Mouse (Mus musculus) lung, embryonic 15.5 days (tissue): ENCODE measurements around the gene Hsf4. TPM values are rescaled to one million over a fixed set of nuclear protein-coding genes. Genes with fewer than 3 reads are reported as not detected.

Experiments
- ATAC-seq: fragments of 200-750 bp; cut with Nextera tagmentation; 2 replicates; pipeline ENCODE4 v1.8.0; 2017; ENCODE audit warnings: moderate number of reproducible peaks, borderline replicate concordance; ENCODE audit not compliant: low FRiP score, low TSS enrichment; ENCODE audit errors: extremely low read depth
- H3K27ac ChIP-seq: fragments of 300-500 bp; sonication (generic); 2 replicates; pipeline ENCODE4 v1.5.1; 2015; ENCODE audit warnings: moderate library complexity, mild to moderate bottlenecking, inconsistent platforms
- H3K27me3 ChIP-seq: fragments of 300-500 bp; sonication (generic); 2 replicates; pipeline ENCODE4 v1.6.1; 2015; ENCODE audit warnings: inconsistent platforms
- H3K36me3 ChIP-seq: fragments of 300-500 bp; sonication (generic); 2 replicates; pipeline ENCODE4 v1.6.1; 2015; ENCODE audit warnings: inconsistent platforms
- H3K4me1 ChIP-seq: fragments of 300-500 bp; sonication (generic); 2 replicates; pipeline ENCODE4 v1.6.1; 2015; ENCODE audit warnings: inconsistent platforms
- H3K4me2 ChIP-seq: fragments of 300-500 bp; sonication (generic); 2 replicates; pipeline ENCODE4 v1.6.1; 2015; ENCODE audit warnings: inconsistent platforms, mild to moderate bottlenecking, moderate library complexity
- H3K4me3 ChIP-seq: fragments of 300-500 bp; sonication (generic); 2 replicates; pipeline ENCODE4 v1.5.1; 2015; ENCODE audit warnings: mild to moderate bottlenecking, inconsistent platforms
- H3K9ac ChIP-seq: fragments of 300-500 bp; sonication (generic); 2 replicates; pipeline ENCODE4 v1.6.1; 2015; ENCODE audit warnings: inconsistent platforms
- H3K9me3 ChIP-seq: fragments of 300-500 bp; sonication (generic); 2 replicates; pipeline ENCODE4 v1.6.1; 2016; ENCODE audit warnings: inconsistent platforms
- WGBS: fragments of 180-500 bp; shearing (Covaris S2); methylation state at CpG from one replicate; pipeline ENCODE4 v1.1.7; 2015; 5-methylcytosine and 5-hydroxymethylcytosine counted together
- microRNA counts: library from miRNA; unstranded; fragments of <30 nt; microRNA quantifications from one replicate; lab custom pipeline; 2016
- microRNA-seq: library from miRNA; unstranded; fragments of <30 nt; microRNA quantifications from one replicate; pipeline ENCODE4, GENCODE M21; 2016
- polyA plus RNA-seq: library from polyadenylated mRNA; unstranded; fragments of >200 nt; fragmentation: Nextera tagmentation; extraction: Ambion mirVana; gene quantifications from 2 replicates; pipeline ENCODE4 v1.2.1, GENCODE M21; 2015

The Hsf4 gene
- polyA plus RNA-seq, 1 experiment from 2014 or later, result 0.61 TPM

DNA sequence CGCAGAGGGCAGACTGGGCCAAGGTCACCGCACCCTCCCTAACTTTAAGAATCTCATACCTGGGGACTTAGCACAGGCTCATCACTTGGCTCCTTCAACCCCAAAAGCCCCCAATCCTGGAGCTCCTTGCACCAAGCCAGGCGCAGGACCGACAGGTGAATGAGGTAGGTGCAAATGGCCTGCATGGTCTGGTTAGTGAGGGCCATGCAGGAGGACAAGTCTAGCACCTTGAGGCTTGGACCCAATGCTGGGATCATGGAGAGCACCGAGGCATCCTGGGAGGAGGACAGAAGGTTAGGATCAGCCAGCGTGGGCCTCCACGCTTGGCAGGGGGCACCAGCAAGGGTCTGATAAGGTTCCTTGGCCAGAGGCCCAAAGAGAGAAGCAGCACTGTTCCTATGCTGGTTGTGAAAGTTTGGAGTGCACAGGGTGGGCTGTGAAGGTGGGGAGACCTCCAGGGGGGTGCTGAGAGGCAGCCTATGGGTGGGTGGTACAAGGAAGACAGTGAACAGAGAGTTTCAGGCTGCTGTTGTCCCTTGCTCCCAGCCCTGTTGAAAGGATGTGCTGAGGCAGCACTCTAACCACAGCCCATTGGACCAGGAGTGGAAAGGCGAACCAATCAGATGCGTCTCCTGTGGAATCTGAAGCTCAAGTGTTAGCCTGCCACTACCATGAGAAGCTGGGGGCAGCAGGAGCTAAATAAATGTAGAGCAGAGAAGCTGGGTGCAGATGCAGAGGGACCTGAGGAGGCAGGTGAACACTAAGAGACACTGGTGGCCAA, 44.2 kb downstream of the Hsf4 start:
- Histone ChIP-seq H3K4me1 (0 out of 2 replicates have a peak, but pooled peaks cover 10% of the 10 kb centered on the region), H3K27ac (no peak overlapping the region), H3K36me3 (peaks cover 57% of the 10 kb centered on the region), H3K4me3 (no peak overlapping the region), H3K9me3 (no peaks in the 10 kb centered on the region), H3K27me3 (no peaks in the 10 kb centered on the region), H3K9ac (no peak overlapping the region), H3K4me2 (no peak overlapping the region)
- WGBS, result 71% methylated on average over 9 of the region's 9 CpGs
- ATAC-seq, result no peak

DNA sequence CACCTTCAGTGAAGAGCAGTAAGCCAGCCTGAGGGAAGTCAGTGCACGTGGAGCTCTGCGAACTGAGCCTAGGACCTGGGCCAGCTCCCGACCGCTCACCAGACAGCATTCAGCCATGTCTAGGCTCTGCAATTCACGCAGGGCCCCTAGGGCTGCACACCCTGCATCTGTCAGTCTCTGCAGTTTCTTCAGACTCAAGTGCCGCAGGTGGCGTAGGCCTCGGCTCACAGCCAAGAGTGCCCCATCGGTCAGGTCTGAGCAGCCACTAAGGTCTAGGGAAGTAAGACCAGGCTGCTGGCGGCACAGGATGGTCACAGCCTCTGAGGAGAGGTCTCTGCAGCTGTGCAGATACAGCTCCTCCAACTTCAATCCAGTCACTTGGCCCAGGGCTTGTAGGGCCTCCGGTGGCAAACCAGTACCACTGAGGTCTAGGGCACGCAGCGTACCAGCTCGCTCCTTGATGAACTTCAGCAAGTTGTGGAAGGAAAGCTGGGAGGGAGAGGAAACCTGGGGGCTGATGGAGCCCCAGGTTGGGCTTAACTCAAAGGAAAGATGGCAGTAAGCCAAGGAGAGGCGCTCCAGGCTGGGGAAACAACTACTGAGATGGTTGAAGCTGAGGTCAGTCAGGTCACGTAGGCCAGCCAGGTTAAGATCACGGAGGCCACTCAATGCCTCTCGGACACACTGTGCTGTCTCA, 45.6 kb downstream of the Hsf4 start:
- H3K9ac ChIP-seq, result no peak overlapping the region
- peaks cover 46% of the 10 kb centered on the region for H3K36me3 ChIP-seq
- ATAC-seq, result no peak
- no peak overlapping the region for H3K4me3 ChIP-seq
- no peaks in the 10 kb centered on the region for H3K9me3 ChIP-seq
- H3K4me1 ChIP-seq, result 0 out of 2 replicates have a peak, but pooled peaks cover 11% of the 10 kb centered on the region
- H3K27me3 ChIP-seq, result no peaks in the 10 kb centered on the region
- 84% methylated on average over 18 of the region's 18 CpGs for WGBS
- H3K27ac ChIP-seq, result no peak overlapping the region
- H3K4me2 ChIP-seq, result no peak overlapping the region

GRCm38 (mm10) chr8:105317941-105318340, 48.3 kb downstream of the Hsf4 start:
- 74% methylated on average over 4 of the region's 4 CpGs for WGBS

DNA sequence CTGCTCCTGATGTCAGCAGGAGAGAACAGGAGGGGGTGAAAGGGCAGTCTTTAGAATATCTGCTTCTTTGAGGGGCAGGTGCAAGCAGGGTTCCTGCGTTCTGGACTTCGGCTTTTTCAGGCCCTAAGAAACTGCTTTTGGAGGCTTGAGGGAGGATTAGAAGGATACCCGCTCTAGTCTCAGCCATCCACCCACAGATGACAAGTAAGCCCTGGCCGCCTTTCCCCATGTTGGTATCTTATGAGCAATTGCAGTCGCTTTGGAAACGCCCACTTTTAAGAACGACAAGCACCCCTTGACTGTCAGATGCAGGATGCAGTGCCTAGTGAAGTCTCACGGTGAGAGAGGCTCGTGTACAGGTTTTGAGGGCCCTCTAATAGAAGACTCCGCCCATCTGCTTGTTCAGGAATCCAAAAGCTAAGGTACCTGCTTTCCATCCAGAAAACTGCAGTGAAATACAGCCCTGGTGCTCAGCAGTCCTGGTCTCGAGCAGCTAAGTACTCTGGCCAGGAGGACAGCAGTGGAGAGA, 49.1 kb downstream of the Hsf4 start:
- peak; percentile 23; the same call in 1 of the 2 replicates for ATAC-seq
- WGBS, result 68% methylated on average over 11 of the region's 11 CpGs
- peaks cover 26% of the 10 kb centered on the region for H3K36me3 ChIP-seq

More at GRCm38 (mm10) chr8:105317941-105318340, 48.3 kb downstream of the Hsf4 start:
- no peak overlapping the region for H3K4me3 ChIP-seq
- no peak overlapping the region for H3K9ac ChIP-seq
- no peaks in the 10 kb centered on the region for H3K27me3 ChIP-seq
- H3K27ac ChIP-seq, result peak overlapping the region; percentile 67
- H3K4me1 ChIP-seq, result 0 out of 2 replicates have a peak, but pooled peaks cover 11% of the 10 kb centered on the region
- H3K36me3 ChIP-seq, result peaks cover 34% of the 10 kb centered on the region
- 0 out of 2 replicates have a peak, but pooled peaks have one; percentile 12 for ATAC-seq
- H3K4me2 ChIP-seq, result no peak overlapping the region
- H3K9me3 ChIP-seq, result no peaks in the 10 kb centered on the region

DNA sequence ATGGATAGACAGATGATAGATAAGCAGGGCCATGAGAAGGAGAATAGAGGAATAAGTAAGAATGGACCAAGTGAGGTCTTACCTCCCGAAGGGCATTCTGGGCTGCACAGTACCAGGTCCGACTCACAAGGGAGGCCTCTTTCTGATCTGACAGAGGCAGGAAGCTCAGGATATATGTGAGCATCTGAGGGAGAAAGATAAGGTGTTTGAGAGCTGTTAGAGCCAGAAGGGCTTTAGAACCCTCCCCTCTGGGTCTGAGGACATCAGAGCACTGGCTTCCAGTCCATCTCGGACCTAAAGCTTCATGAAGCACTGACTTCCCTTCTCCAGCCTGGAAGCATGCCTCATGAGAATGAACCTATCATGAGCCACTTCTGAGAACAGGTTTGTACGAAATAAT, 53.6 kb downstream of the Hsf4 start:
- H3K27me3 ChIP-seq, result no peaks in the 10 kb centered on the region
- 82% methylated on average over 4 of the region's 4 CpGs for WGBS
- H3K9ac ChIP-seq, result no peak overlapping the region
- H3K4me3 ChIP-seq, result no peak overlapping the region
- no peak for ATAC-seq
- no peaks in the 10 kb centered on the region for H3K9me3 ChIP-seq
- H3K36me3 ChIP-seq, result peaks cover 15% of the 10 kb centered on the region
- no peak overlapping the region for H3K4me2 ChIP-seq
- H3K4me1 ChIP-seq, result peaks cover 31% of the 10 kb centered on the region
- H3K27ac ChIP-seq, result no peak overlapping the region

More for the DNA sequence above, 49.1 kb downstream of the Hsf4 start:
- no peak overlapping the region for H3K9ac ChIP-seq
- no peak overlapping the region for H3K4me2 ChIP-seq
- H3K4me1 ChIP-seq, result 0 out of 2 replicates have a peak, but pooled peaks cover 11% of the 10 kb centered on the region
- no peak overlapping the region for H3K4me3 ChIP-seq
- no peaks in the 10 kb centered on the region for H3K27me3 ChIP-seq
- peak overlapping the region; percentile 67 for H3K27ac ChIP-seq
- H3K9me3 ChIP-seq, result no peaks in the 10 kb centered on the region

MicroRNAs encoded within 50 kb of the gene (microRNA counts, 519-probe panel; counts per million panel counts)
- microRNA mmu-miR-328 (lab: Ali Mortazavi, UCI), result 1,986 counts per million, percentile 16 among the panel's probes with 10 or more counts

Small RNAs within 50 kb of the gene (microRNA-seq; reads per million reads assigned to microRNA genes)
- not detected for gene Gm27320
- 215 reads per million, percentile 60 among the genes with 10 or more reads in this experiment for gene Mir328

Other genes starting within 250 kb of the Hsf4 start
- not detected in 2 replicates for gene Ces3a, start 221.2 kb upstream of the Hsf4 start, polyA plus RNA-seq
- gene Ces3b, start 186.0 kb upstream of the Hsf4 start, polyA plus RNA-seq, result not detected in 2 replicates
- not detected in 2 replicates for gene Ces4a, start 138.0 kb upstream of the Hsf4 start, polyA plus RNA-seq
- gene Cbfb, start 99.1 kb upstream of the Hsf4 start, polyA plus RNA-seq, result 62.9 and 63.3 TPM in 2 replicates
- gene D230025D16Rik, start 44.7 kb upstream of the Hsf4 start, polyA plus RNA-seq, result 38.2 and 38.8 TPM in 2 replicates
- gene B3gnt9, start 14.6 kb upstream of the Hsf4 start, polyA plus RNA-seq, result 23.4 and 26.0 TPM in 2 replicates
- gene Tradd, start 5.2 kb upstream of the Hsf4 start, polyA plus RNA-seq, result 29.8 and 33.6 TPM in 2 replicates
- gene Fbxl8, start 5.2 kb upstream of the Hsf4 start, polyA plus RNA-seq, result 4.8 and 4.9 TPM in 2 replicates
- gene Nol3, start 6.3 kb downstream of the Hsf4 start, polyA plus RNA-seq, result 1.5 and 1.7 TPM in 2 replicates
- gene 4931428F04Rik, start 20.1 kb downstream of the Hsf4 start, polyA plus RNA-seq, result 9.7 and 10.0 TPM in 2 replicates
- 30.3 and 32.9 TPM in 2 replicates for gene Exoc3l, start 26.3 kb downstream of the Hsf4 start, polyA plus RNA-seq
- 76.4 and 77.3 TPM in 2 replicates for gene E2f4, start 27.9 kb downstream of the Hsf4 start, polyA plus RNA-seq
- gene Elmo3, start 35.8 kb downstream of the Hsf4 start, polyA plus RNA-seq, result 10.1 and 12.1 TPM in 2 replicates
- gene Lrrc29, start 56.5 kb downstream of the Hsf4 start, polyA plus RNA-seq, result 1.6 and 2.8 TPM in 2 replicates
- gene Tmem208, start 56.6 kb downstream of the Hsf4 start, polyA plus RNA-seq, result 110 and 116 TPM in 2 replicates
- gene Fhod1, start 78.2 kb downstream of the Hsf4 start, polyA plus RNA-seq, result 10.6 and 11.9 TPM in 2 replicates
- 6.4 and 7.2 TPM in 2 replicates for gene Slc9a5, start 79.0 kb downstream of the Hsf4 start, polyA plus RNA-seq
- 1.1 and 1.5 TPM in 2 replicates for gene Plekhg4, start 103.5 kb downstream of the Hsf4 start, polyA plus RNA-seq
- gene Kctd19, start 143.7 kb downstream of the Hsf4 start, polyA plus RNA-seq, result not detected in 2 replicates
- 0.43 and 0.67 TPM in 2 replicates for gene Lrrc36, start 143.8 kb downstream of the Hsf4 start, polyA plus RNA-seq
- gene Tppp3, start 201.7 kb downstream of the Hsf4 start, polyA plus RNA-seq, result 63.3 and 63.6 TPM in 2 replicates
- 44.0 and 50.9 TPM in 2 replicates for gene Zdhhc1, start 227.1 kb downstream of the Hsf4 start, polyA plus RNA-seq
- 2.6 and 2.8 TPM in 2 replicates for gene Hsd11b2, start 249.0 kb downstream of the Hsf4 start, polyA plus RNA-seq